Mouse (Mus musculus): ENCODE results near the gene Nrde2. TPM values are rescaled to one million over a fixed set of nuclear protein-coding genes. Genes with fewer than 3 reads are reported as not detected.

The Nrde2 gene
- polyA plus RNA-seq, 1 experiment from 2014 or later = 19.8 TPM

DNA sequence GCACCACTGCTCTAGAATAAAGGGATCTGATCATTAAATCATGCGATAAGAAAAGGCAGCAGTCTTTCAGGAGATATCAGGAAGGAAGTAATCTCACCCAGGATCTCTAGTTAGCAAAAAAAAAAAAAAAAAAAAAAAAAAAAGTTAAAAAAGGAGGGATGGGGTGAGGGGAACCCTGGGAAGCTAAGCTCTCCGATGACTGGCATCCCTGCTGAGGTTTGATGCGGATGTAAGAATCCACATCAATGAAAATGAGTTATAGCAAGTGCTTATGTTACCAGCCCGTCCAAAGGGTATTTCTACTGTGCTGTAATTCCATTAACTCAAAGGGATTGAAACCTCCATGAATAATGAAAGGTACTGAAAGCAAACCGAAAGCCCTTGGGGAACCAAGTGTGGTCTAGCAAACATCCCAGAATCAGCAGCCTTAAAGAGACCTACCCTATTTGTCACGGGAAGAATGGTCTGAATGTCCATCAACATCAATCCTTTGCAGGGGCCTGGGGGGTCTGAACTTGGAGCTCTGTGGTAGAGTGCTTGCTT, 19.5 kb upstream of the Nrde2 start:
- no peaks in the 10 kb centered on the region for H3K36me3 ChIP-seq
- no peak overlapping the region for H3K9ac ChIP-seq (replicated peaks)
- no peaks in the 10 kb centered on the region for H3K27me3 ChIP-seq
- H3K9me3 ChIP-seq = no peaks in the 10 kb centered on the region
- H3K4me2 ChIP-seq = no peak overlapping the region
- no peak overlapping the region for H3K27ac ChIP-seq
- H3K4me3 ChIP-seq (replicated peaks) = no peak overlapping the region
- ATAC-seq (ENCODE audit: insufficient number of reproducible peaks, insufficient read depth, low FRiP score, low TSS enrichment, low read depth) = no peak
- 30% methylated on average over 6 of the region's 6 CpGs for WGBS
- H3K4me1 ChIP-seq (replicated peaks) = peaks cover 31% of the 10 kb centered on the region

DNA sequence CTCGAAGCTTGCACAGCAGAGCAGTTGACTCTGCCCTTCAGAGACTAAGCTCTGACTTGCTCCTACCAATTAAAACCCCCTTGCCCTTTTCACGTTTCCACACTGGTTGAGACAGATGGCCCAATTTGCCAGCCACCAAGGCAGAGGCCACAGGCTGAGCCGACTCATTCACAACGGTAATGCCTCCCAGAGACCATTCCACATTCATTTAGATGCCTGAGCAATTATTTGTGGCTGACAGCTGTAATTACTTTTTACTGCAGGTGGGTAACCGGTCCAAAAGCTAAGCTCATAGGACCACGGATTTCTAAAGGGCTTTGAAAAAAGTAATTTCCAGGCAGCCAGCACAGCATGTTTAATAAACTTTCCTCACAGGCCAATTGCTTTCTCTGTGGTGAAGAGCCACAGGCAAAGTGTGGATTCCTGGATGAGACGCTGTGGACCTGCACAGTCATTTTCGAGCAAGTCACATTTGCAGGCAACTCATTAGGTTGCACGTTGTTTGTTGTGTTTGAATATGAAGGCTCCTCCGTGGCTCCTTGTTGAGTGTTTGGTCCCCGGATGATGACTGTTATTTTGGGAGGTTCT, 17.1 kb upstream of the Nrde2 start:
- H3K36me3 ChIP-seq = no peaks in the 10 kb centered on the region
- no peak overlapping the region for H3K9ac ChIP-seq (replicated peaks)
- peak overlapping the region; percentile 31 for H3K27ac ChIP-seq
- peak; percentile 57; the same call in 1 of the 2 replicates for ATAC-seq (ENCODE audit: insufficient number of reproducible peaks, insufficient read depth, low FRiP score, low TSS enrichment, low read depth)
- WGBS = 20% methylated on average over 11 of the region's 11 CpGs
- no peak overlapping the region for H3K4me3 ChIP-seq (replicated peaks)
- no peaks in the 10 kb centered on the region for H3K9me3 ChIP-seq
- H3K27me3 ChIP-seq = no peaks in the 10 kb centered on the region
- peaks cover 31% of the 10 kb centered on the region for H3K4me1 ChIP-seq (replicated peaks)
- no peak overlapping the region for H3K4me2 ChIP-seq

DNA sequence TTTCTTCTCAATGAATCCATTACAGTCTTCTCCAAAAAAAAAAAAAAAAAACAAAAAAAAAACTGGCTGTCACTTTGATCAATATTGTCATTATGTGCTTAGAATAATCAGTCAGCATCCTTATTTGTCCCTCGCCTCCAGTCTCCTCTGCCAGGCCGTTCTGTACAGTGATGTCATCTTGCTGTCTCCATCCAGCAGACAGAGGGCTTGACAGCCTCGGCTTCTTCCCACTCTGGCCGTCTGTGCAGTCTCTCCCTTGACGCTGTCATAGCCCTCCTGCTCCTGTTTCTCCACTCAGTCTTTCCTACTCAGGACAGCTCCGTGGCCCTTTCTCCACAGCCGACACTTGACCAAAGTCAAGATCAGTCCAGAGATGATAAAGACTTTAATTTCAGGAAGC, 13.0 kb upstream of the Nrde2 start:
- WGBS = 74% methylated on average over 7 of the region's 7 CpGs

DNA sequence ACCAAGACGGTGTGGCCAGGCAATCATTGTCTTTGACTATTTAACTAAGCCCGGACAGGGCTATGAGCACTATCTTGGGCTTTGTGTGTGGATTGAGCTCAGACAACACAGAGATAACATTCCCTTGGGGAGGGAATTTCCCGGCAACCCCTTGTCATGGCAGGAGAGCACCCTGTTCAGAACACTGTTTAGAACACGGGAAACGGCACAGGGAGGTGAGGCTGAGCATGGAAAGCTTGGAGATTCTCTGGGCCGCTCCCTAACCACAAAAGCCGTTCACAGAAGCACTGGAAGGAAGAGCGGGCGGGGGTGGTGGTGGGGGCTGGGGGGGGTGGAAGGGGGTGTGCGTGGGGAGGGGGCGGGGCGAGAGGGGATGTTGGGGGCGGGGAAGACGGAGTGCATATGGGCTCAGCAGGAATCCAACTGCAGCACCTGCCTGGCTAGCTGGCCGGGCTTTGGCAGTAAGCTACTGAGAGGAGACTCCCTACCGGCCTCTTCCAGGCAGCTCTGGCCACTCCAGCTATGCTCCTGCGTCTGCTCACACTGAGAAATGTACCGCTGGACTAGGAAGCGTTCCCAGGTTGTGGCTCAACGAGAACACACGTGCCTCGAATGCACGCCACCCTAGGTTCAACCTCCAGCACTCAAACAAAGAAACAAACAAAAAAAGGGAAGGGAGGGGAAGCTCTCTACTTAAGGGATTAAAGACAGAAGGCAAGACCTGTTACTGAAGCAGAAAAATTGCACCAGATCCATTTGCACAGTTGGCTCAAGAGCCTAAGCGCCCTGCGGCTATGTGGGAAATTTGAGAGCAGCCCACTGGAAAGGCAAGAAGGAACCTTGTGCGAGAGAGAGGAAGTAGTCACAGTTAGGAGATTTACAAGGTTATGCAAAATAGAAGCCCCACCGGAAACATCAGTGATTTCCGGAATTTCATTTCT, 8.7 kb upstream of the Nrde2 start:
- Histone ChIP-seq H3K4me1 (replicated peaks) (peaks cover 13% of the 10 kb centered on the region; the same call in 1 of the 2 replicates), H3K9me3 (no peaks in the 10 kb centered on the region), H3K27me3 (no peaks in the 10 kb centered on the region), H3K4me2 (peak overlapping the region; percentile 52), H3K4me3 (replicated peaks) (peak overlapping the region; percentile 32), H3K27ac (peak overlapping the region; percentile 76), H3K9ac (replicated peaks) (peak overlapping the region; percentile 57), H3K36me3 (no peaks in the 10 kb centered on the region)
- peak; percentile 57 for ATAC-seq (ENCODE audit: insufficient number of reproducible peaks, insufficient read depth, low FRiP score, low TSS enrichment, low read depth)
- WGBS = 11% methylated on average over 27 of the region's 28 CpGs

More for the DNA sequence above, 13.0 kb upstream of the Nrde2 start:
- ATAC-seq (ENCODE audit: insufficient number of reproducible peaks, insufficient read depth, low FRiP score, low TSS enrichment, low read depth) = no peak
- no peak overlapping the region for H3K27ac ChIP-seq
- H3K9ac ChIP-seq (replicated peaks) = no peak overlapping the region
- H3K4me3 ChIP-seq (replicated peaks) = no peak overlapping the region
- no peak overlapping the region for H3K4me2 ChIP-seq
- no peaks in the 10 kb centered on the region for H3K27me3 ChIP-seq
- H3K9me3 ChIP-seq = no peaks in the 10 kb centered on the region
- H3K4me1 ChIP-seq (replicated peaks) = peaks cover 27% of the 10 kb centered on the region
- no peaks in the 10 kb centered on the region for H3K36me3 ChIP-seq

DNA sequence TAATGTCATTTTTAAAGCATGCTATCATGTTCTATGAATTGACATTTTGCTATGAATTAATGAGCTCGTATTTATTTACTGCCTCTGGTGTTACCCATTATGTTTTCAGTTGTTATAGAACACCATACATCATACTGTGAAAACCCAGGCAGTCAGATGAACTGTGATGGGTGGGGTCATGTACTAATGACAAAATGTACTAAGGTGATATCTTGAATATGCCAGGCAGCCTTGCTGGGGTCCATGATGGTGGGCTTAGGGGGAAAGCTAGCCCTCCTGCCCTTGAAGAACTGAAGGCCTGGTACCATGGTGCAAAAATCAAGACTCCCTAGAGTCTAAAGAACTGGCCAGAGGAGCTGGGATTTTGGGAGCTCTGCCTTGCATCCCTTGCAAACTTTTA, 8.0 kb upstream of the Nrde2 start:
- Histone ChIP-seq H3K9ac (replicated peaks) (no peak overlapping the region), H3K27ac (peak overlapping the region; percentile 76; the same call in 1 of the 2 replicates), H3K9me3 (no peaks in the 10 kb centered on the region), H3K27me3 (no peaks in the 10 kb centered on the region), H3K4me1 (replicated peaks) (peaks cover 13% of the 10 kb centered on the region; the same call in 1 of the 2 replicates), H3K4me3 (replicated peaks) (no peak overlapping the region), H3K36me3 (no peaks in the 10 kb centered on the region), H3K4me2 (peak overlapping the region; percentile 52)
- 74% methylated on average over 1 of the region's 1 CpGs for WGBS
- no peak for ATAC-seq (ENCODE audit: insufficient number of reproducible peaks, insufficient read depth, low FRiP score, low TSS enrichment, low read depth)

DNA sequence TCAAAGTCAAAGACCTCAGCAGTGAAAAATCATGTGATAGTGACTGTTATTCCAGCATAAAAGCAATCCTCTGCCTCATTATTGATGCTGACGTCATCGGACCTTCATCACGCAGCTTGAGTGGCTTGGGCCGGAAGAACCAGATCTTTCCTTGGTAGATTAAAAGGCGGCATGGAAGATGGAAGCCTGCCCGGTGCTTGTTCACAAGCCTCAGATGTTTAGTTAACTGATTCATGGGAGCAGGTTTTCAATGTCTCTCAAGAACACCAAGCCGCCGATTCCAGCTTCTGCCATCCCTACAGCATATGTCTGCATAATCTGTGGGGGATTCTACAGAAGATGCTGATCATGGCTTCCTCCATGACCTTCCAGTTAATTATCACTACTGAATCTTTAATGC, 7.5 kb upstream of the Nrde2 start:
- Histone ChIP-seq H3K9me3 (no peaks in the 10 kb centered on the region), H3K4me3 (replicated peaks) (no peak overlapping the region), H3K4me2 (no peak overlapping the region), H3K27me3 (no peaks in the 10 kb centered on the region), H3K9ac (replicated peaks) (no peak overlapping the region), H3K4me1 (replicated peaks) (peaks cover 13% of the 10 kb centered on the region; the same call in 1 of the 2 replicates), H3K27ac (no peak overlapping the region), H3K36me3 (no peaks in the 10 kb centered on the region)
- 90% methylated on average over 8 of the region's 8 CpGs for WGBS
- no peak for ATAC-seq (ENCODE audit: insufficient number of reproducible peaks, insufficient read depth, low FRiP score, low TSS enrichment, low read depth)

DNA sequence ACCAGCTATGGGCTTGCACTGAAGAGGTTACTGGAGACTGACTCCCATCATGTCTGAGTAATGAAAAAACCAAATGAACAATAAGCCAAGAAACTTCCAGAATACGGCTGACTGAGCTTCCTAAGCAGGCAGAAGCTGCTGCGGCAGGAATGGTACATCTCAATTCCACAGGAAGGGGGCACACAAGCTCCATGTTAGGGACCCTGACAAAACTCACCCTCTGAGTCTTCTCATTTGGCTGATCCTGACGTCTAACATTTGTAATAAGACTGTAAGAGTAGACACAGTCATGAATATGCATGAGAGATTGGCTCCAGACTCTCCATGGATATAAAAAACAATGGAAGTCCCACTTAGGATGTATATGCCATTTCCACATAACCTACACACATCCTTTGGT, 6.7 kb upstream of the Nrde2 start:
- Histone ChIP-seq H3K27ac (no peak overlapping the region), H3K9ac (replicated peaks) (no peak overlapping the region), H3K36me3 (no peaks in the 10 kb centered on the region), H3K4me2 (no peak overlapping the region), H3K27me3 (no peaks in the 10 kb centered on the region), H3K9me3 (no peaks in the 10 kb centered on the region), H3K4me3 (replicated peaks) (no peak overlapping the region), H3K4me1 (replicated peaks) (peaks cover 13% of the 10 kb centered on the region; the same call in 1 of the 2 replicates)
- ATAC-seq (ENCODE audit: insufficient number of reproducible peaks, insufficient read depth, low FRiP score, low TSS enrichment, low read depth) = no peak
- WGBS = 23% methylated on average over 3 of the region's 3 CpGs

DNA sequence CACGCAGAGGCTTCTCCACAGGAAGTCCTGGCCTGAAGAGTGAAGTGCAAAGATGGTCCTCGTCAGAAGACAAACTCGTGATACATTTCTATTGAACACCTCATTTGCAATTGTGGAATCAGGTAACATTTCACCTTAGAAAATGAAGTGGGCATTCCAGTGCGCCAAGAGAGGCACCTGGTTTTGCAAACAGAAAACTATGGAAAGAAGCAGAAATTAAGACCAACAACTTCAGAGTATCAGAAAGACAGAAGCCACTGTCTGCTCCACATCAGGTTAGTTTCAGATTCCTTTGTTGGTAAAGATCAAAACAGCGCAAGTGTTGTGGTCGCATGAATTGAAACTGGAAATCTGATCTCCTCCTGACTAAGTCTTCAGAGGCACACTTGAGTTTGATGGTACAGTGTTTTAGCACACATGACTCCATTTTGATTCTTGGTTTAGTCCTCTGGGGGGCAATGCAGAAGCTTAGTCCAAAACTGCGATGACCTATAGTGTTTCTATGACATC, 5.6 kb upstream of the Nrde2 start:
- H3K27me3 ChIP-seq = no peaks in the 10 kb centered on the region
- no peaks in the 10 kb centered on the region for H3K9me3 ChIP-seq
- 73% methylated on average over 7 of the region's 7 CpGs for WGBS

DNA sequence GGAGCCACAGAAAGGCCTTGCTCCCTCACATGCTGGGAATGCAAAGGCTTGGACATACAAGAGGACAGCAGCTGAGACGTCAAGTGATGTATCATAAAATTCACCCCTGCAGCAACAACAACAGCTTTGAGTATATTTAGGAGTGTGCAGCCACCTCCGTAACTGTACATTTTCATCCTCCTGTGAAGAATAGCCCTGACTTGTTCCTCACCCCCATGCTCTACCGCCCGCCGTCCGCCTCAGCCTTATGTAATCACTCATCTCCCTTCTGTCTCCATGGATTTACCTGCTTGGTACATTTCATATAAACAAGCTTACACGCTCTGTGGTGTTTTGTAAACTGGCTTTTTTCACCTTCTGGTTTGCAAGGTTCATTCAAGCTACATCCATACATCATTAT, 7.0 kb downstream of the Nrde2 start:
- Histone ChIP-seq H3K4me3 (replicated peaks) (no peak overlapping the region), H3K4me1 (replicated peaks) (no peaks in the 10 kb centered on the region), H3K9ac (replicated peaks) (no peak overlapping the region), H3K27me3 (no peaks in the 10 kb centered on the region), H3K27ac (no peak overlapping the region), H3K4me2 (no peak overlapping the region), H3K36me3 (peaks cover 46% of the 10 kb centered on the region), H3K9me3 (no peaks in the 10 kb centered on the region)
- 92% methylated on average over 7 of the region's 7 CpGs for WGBS
- no peak for ATAC-seq (ENCODE audit: insufficient number of reproducible peaks, insufficient read depth, low FRiP score, low TSS enrichment, low read depth)

More for the DNA sequence above, 5.6 kb upstream of the Nrde2 start:
- Histone ChIP-seq H3K9ac (replicated peaks) (no peak overlapping the region), H3K27ac (no peak overlapping the region), H3K36me3 (no peaks in the 10 kb centered on the region), H3K4me3 (replicated peaks) (no peak overlapping the region), H3K4me2 (no peak overlapping the region), H3K4me1 (replicated peaks) (peaks cover 13% of the 10 kb centered on the region; the same call in 1 of the 2 replicates)
- no peak for ATAC-seq (ENCODE audit: insufficient number of reproducible peaks, insufficient read depth, low FRiP score, low TSS enrichment, low read depth)

DNA sequence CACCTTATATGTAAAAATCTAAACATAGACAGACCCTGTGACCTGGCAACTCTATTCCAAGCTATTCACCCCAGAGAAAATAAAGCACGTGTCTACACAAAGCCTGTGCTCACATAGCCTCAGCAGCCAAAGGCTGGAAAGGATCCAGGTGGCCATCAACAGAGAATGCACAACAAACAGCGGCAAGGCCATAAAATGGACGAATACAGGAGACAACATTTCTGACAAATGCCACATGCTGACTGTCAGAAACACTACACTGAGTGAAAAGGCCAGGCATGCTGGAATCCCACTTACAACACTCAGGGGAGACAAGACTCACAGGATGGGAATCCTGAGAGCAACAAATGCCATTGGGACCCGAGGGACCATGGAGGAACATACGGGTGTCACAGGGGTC, 15.2 kb downstream of the Nrde2 start:
- Histone ChIP-seq H3K9me3 (no peaks in the 10 kb centered on the region), H3K27ac (no peak overlapping the region), H3K4me1 (replicated peaks) (no peaks in the 10 kb centered on the region), H3K4me2 (no peak overlapping the region), H3K9ac (replicated peaks) (no peak overlapping the region), H3K4me3 (replicated peaks) (no peak overlapping the region), H3K27me3 (no peaks in the 10 kb centered on the region), H3K36me3 (peaks cover 99% of the 10 kb centered on the region)
- no peak for ATAC-seq (ENCODE audit: insufficient number of reproducible peaks, insufficient read depth, low FRiP score, low TSS enrichment, low read depth)
- 83% methylated on average over 5 of the region's 5 CpGs for WGBS

DNA sequence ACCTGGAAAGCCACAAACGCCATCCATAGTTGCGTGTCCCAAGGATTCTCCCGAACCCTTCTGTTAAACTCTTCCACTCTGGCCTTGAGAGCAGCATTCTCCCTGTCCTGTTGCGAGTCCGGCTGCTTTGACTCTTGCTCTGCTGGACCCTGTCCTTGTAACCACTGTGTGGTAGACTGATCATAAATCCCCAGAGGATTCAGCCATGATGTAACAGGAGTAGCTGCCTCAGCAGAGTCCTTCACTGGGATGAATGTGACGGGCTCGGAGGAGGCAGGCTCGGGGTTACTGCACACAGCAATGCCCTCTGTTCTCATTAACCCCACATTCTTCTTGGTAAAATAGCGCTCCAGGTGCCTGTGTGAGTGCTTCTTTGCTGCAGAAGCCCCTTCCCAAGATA, 15.7 kb downstream of the Nrde2 start:
- ATAC-seq (ENCODE audit: insufficient number of reproducible peaks, insufficient read depth, low FRiP score, low TSS enrichment, low read depth) = no peak
- peaks cover 98% of the 10 kb centered on the region for H3K36me3 ChIP-seq
- H3K27ac ChIP-seq = no peak overlapping the region
- no peak overlapping the region for H3K9ac ChIP-seq (replicated peaks)
- H3K4me2 ChIP-seq = no peak overlapping the region
- 95% methylated on average over 9 of the region's 9 CpGs for WGBS
- no peaks in the 10 kb centered on the region for H3K27me3 ChIP-seq
- no peaks in the 10 kb centered on the region for H3K9me3 ChIP-seq
- H3K4me1 ChIP-seq (replicated peaks) = no peaks in the 10 kb centered on the region
- no peak overlapping the region for H3K4me3 ChIP-seq (replicated peaks)
